Mouse (Mus musculus): ENCODE results near the gene Faim2. TPM values are rescaled to one million over a fixed set of nuclear protein-coding genes. Genes with fewer than 3 reads are reported as not detected.

Gene Faim2
- 0.93 and 0.94 TPM in 2 replicates for polyA plus RNA-seq (2015; fragmentation: Nextera tagmentation; extraction: Ambion mirVana)

GRCm38 (mm10) chr15:99527629-99528353, at the start of gene Faim2:
Gene Faim2, minus strand, starts transcription at chr15:99528165.
- Histone ChIP-seq H3K27ac (ENCODE audit: low read length) (peak within 1 kb of the TSS; percentile 23; the same call in 1 of the 2 replicates), H3K4me1 (replicated peaks; ENCODE audit: control insufficient read depth, insufficient read depth, low read length) (peaks cover 7% of the 10 kb centered on the region; the same call in 1 of the 2 replicates), H3K27me3 (ENCODE audit: control insufficient read depth, insufficient read depth, low read depth, low read length) (peaks cover 13% of the 10 kb centered on the region; the same call in 1 of the 2 replicates), H3K9me3 (ENCODE audit: control insufficient read depth, low read length) (no peaks in the 10 kb centered on the region), H3K9ac (ENCODE audit: low read length) (no peak within 1 kb of the TSS), H3K4me2 (ENCODE audit: low read depth, low read length) (no peak within 1 kb of the TSS), H3K4me3 (ENCODE audit: low read length) (no peak within 1 kb of the TSS), H3K36me3 (ENCODE audit: control insufficient read depth, insufficient read depth, low read length) (no peaks in the 10 kb centered on the region)
- WGBS = 18% methylated on average over 27 of the region's 27 CpGs
- ATAC-seq (ENCODE audit: low read depth) = no peak

- Histone ChIP-seq H3K9me3 (ENCODE audit: control insufficient read depth, low read length) (no peaks in the 10 kb centered on the region), H3K36me3 (ENCODE audit: control insufficient read depth, insufficient read depth, low read length) (no peaks in the 10 kb centered on the region), H3K4me2 (ENCODE audit: low read depth, low read length) (no peak overlapping the region), H3K4me1 (replicated peaks; ENCODE audit: control insufficient read depth, insufficient read depth, low read length) (peaks cover 4% of the 10 kb centered on the region), H3K9ac (ENCODE audit: low read length) (no peak overlapping the region), H3K4me3 (ENCODE audit: low read length) (no peak overlapping the region), H3K27ac (ENCODE audit: low read length) (no peak overlapping the region), H3K27me3 (ENCODE audit: control insufficient read depth, insufficient read depth, low read depth, low read length) (no peaks in the 10 kb centered on the region)
- WGBS = 53% methylated on average over 10 of the region's 10 CpGs
- ATAC-seq (ENCODE audit: low read depth) = no peak
Observed at GRCm38 (mm10) chr15:99569123-99569522, 41.2 kb upstream of the Faim2 start.

GRCm38 (mm10) chr15:99568682-99569081, 40.7 kb upstream of the Faim2 start:
- H3K9me3 ChIP-seq (ENCODE audit: control insufficient read depth, low read length) = no peaks in the 10 kb centered on the region
- no peaks in the 10 kb centered on the region for H3K36me3 ChIP-seq (ENCODE audit: control insufficient read depth, insufficient read depth, low read length)
- H3K27me3 ChIP-seq (ENCODE audit: control insufficient read depth, insufficient read depth, low read depth, low read length) = no peaks in the 10 kb centered on the region
- 54% methylated on average over 6 of the region's 6 CpGs for WGBS
- no peak overlapping the region for H3K4me2 ChIP-seq (ENCODE audit: low read depth, low read length)
- H3K9ac ChIP-seq (ENCODE audit: low read length) = no peak overlapping the region
- H3K4me3 ChIP-seq (ENCODE audit: low read length) = no peak overlapping the region
- peaks cover 4% of the 10 kb centered on the region for H3K4me1 ChIP-seq (replicated peaks; ENCODE audit: control insufficient read depth, insufficient read depth, low read length)
- H3K27ac ChIP-seq (ENCODE audit: low read length) = no peak overlapping the region
- ATAC-seq (ENCODE audit: low read depth) = no peak

GRCm38 (mm10) chr15:99567371-99567770, 39.4 kb upstream of the Faim2 start:
- Histone ChIP-seq H3K9me3 (ENCODE audit: control insufficient read depth, low read length) (no peaks in the 10 kb centered on the region), H3K27ac (ENCODE audit: low read length) (no peak overlapping the region; the same call in 1 of the 2 replicates), H3K4me2 (ENCODE audit: low read depth, low read length) (no peak overlapping the region), H3K4me3 (ENCODE audit: low read length) (no peak overlapping the region), H3K36me3 (ENCODE audit: control insufficient read depth, insufficient read depth, low read length) (no peaks in the 10 kb centered on the region), H3K9ac (ENCODE audit: low read length) (no peak overlapping the region), H3K4me1 (replicated peaks; ENCODE audit: control insufficient read depth, insufficient read depth, low read length) (peaks cover 4% of the 10 kb centered on the region), H3K27me3 (ENCODE audit: control insufficient read depth, insufficient read depth, low read depth, low read length) (no peaks in the 10 kb centered on the region)
- 0 out of 2 replicates have a peak, but pooled peaks have one; percentile 32 for ATAC-seq (ENCODE audit: low read depth)
- WGBS = 53% methylated on average over 4 of the region's 4 CpGs

GRCm38 (mm10) chr15:99560246-99560645, 32.3 kb upstream of the Faim2 start:
- Histone ChIP-seq H3K4me2 (ENCODE audit: low read depth, low read length) (no peak overlapping the region), H3K4me3 (ENCODE audit: low read length) (no peak overlapping the region), H3K27me3 (ENCODE audit: control insufficient read depth, insufficient read depth, low read depth, low read length) (no peaks in the 10 kb centered on the region), H3K27ac (ENCODE audit: low read length) (no peak overlapping the region), H3K9me3 (ENCODE audit: control insufficient read depth, low read length) (no peaks in the 10 kb centered on the region), H3K4me1 (replicated peaks; ENCODE audit: control insufficient read depth, insufficient read depth, low read length) (no peaks in the 10 kb centered on the region), H3K9ac (ENCODE audit: low read length) (no peak overlapping the region), H3K36me3 (ENCODE audit: control insufficient read depth, insufficient read depth, low read length) (no peaks in the 10 kb centered on the region)
- 64% methylated on average over 10 of the region's 10 CpGs for WGBS
- no peak for ATAC-seq (ENCODE audit: low read depth)

- no peak overlapping the region for H3K4me2 ChIP-seq (ENCODE audit: low read depth, low read length)
Observed at GRCm38 (mm10) chr15:99558947-99559346, 31.0 kb upstream of the Faim2 start.

GRCm38 (mm10) chr15:99553767-99554166, 25.8 kb upstream of the Faim2 start:
- Histone ChIP-seq H3K4me3 (ENCODE audit: low read length) (no peak overlapping the region), H3K27ac (ENCODE audit: low read length) (no peak overlapping the region), H3K9ac (ENCODE audit: low read length) (no peak overlapping the region), H3K36me3 (ENCODE audit: control insufficient read depth, insufficient read depth, low read length) (no peaks in the 10 kb centered on the region), H3K9me3 (ENCODE audit: control insufficient read depth, low read length) (no peaks in the 10 kb centered on the region), H3K4me2 (ENCODE audit: low read depth, low read length) (no peak overlapping the region), H3K4me1 (replicated peaks; ENCODE audit: control insufficient read depth, insufficient read depth, low read length) (no peaks in the 10 kb centered on the region), H3K27me3 (ENCODE audit: control insufficient read depth, insufficient read depth, low read depth, low read length) (no peaks in the 10 kb centered on the region)
- no peak for ATAC-seq (ENCODE audit: low read depth)
- WGBS = 29% methylated on average over 6 of the region's 6 CpGs

More at GRCm38 (mm10) chr15:99558947-99559346, 31.0 kb upstream of the Faim2 start:
- H3K36me3 ChIP-seq (ENCODE audit: control insufficient read depth, insufficient read depth, low read length) = no peaks in the 10 kb centered on the region
- H3K27me3 ChIP-seq (ENCODE audit: control insufficient read depth, insufficient read depth, low read depth, low read length) = no peaks in the 10 kb centered on the region
- no peak overlapping the region for H3K4me3 ChIP-seq (ENCODE audit: low read length)
- no peak overlapping the region for H3K9ac ChIP-seq (ENCODE audit: low read length)
- no peaks in the 10 kb centered on the region for H3K4me1 ChIP-seq (replicated peaks; ENCODE audit: control insufficient read depth, insufficient read depth, low read length)
- WGBS = 85% methylated on average over 1 of the region's 1 CpGs
- no peak for ATAC-seq (ENCODE audit: low read depth)
- H3K27ac ChIP-seq (ENCODE audit: low read length) = no peak overlapping the region
- H3K9me3 ChIP-seq (ENCODE audit: control insufficient read depth, low read length) = no peaks in the 10 kb centered on the region

GRCm38 (mm10) chr15:99549901-99550300, 21.9 kb upstream of the Faim2 start:
- Histone ChIP-seq H3K27me3 (ENCODE audit: control insufficient read depth, insufficient read depth, low read depth, low read length) (no peaks in the 10 kb centered on the region), H3K4me2 (ENCODE audit: low read depth, low read length) (no peak overlapping the region), H3K4me3 (ENCODE audit: low read length) (no peak overlapping the region), H3K27ac (ENCODE audit: low read length) (no peak overlapping the region), H3K36me3 (ENCODE audit: control insufficient read depth, insufficient read depth, low read length) (no peaks in the 10 kb centered on the region), H3K4me1 (replicated peaks; ENCODE audit: control insufficient read depth, insufficient read depth, low read length) (no peaks in the 10 kb centered on the region), H3K9me3 (ENCODE audit: control insufficient read depth, low read length) (no peaks in the 10 kb centered on the region), H3K9ac (ENCODE audit: low read length) (no peak overlapping the region)
- WGBS = 58% methylated on average over 2 of the region's 2 CpGs
- ATAC-seq (ENCODE audit: low read depth) = no peak

- no peak overlapping the region for H3K4me3 ChIP-seq (ENCODE audit: low read length)
- no peak for ATAC-seq (ENCODE audit: low read depth)
- no peaks in the 10 kb centered on the region; the same call in 1 of the 2 replicates for H3K4me1 ChIP-seq (replicated peaks; ENCODE audit: control insufficient read depth, insufficient read depth, low read length)
- no peaks in the 10 kb centered on the region for H3K27me3 ChIP-seq (ENCODE audit: control insufficient read depth, insufficient read depth, low read depth, low read length)
- H3K36me3 ChIP-seq (ENCODE audit: control insufficient read depth, insufficient read depth, low read length) = no peaks in the 10 kb centered on the region
- no peak overlapping the region for H3K4me2 ChIP-seq (ENCODE audit: low read depth, low read length)
- 63% methylated on average over 6 of the region's 6 CpGs for WGBS
- H3K27ac ChIP-seq (ENCODE audit: low read length) = no peak overlapping the region
- H3K9me3 ChIP-seq (ENCODE audit: control insufficient read depth, low read length) = no peaks in the 10 kb centered on the region
- H3K9ac ChIP-seq (ENCODE audit: low read length) = no peak overlapping the region
Observed at GRCm38 (mm10) chr15:99547732-99548131, 19.8 kb upstream of the Faim2 start.
